Mouse (Mus musculus) neural tube, embryonic 13.5 days (tissue): ENCODE measurements around the gene Thada. TPM values are rescaled to one million over a fixed set of nuclear protein-coding genes. Genes with fewer than 3 reads are reported as not detected.

Source experiments
- ATAC-seq: fragments of 200-750 bp; cut with Nextera tagmentation; 2 replicates; pipeline ENCODE4 v1.8.0; 2017; ENCODE audit warnings: low read depth, mild to moderate bottlenecking, moderate TSS enrichment, moderate library complexity
- H3K27ac ChIP-seq: fragments of 300-500 bp; sonication (generic); replicated peaks from 2 replicates; pipeline ENCODE4 v1.5.1; 2015; ENCODE audit warnings: moderate library complexity, mild to moderate bottlenecking, inconsistent platforms
- H3K27me3 ChIP-seq: fragments of 300-500 bp; sonication (generic); 2 replicates; pipeline ENCODE4 v1.6.1; 2015; ENCODE audit warnings: mild to moderate bottlenecking, inconsistent platforms
- H3K36me3 ChIP-seq: fragments of 300-500 bp; sonication (generic); 2 replicates; pipeline ENCODE4 v1.6.1; 2015; ENCODE audit warnings: mild to moderate bottlenecking, inconsistent platforms
- H3K4me1 ChIP-seq: fragments of 300-500 bp; sonication (generic); replicated peaks from 2 replicates; pipeline ENCODE4 v1.6.1; 2015; ENCODE audit warnings: inconsistent platforms
- H3K4me2 ChIP-seq: fragments of 300-500 bp; sonication (generic); 2 replicates; pipeline ENCODE4 v1.6.1; 2015; ENCODE audit warnings: inconsistent platforms, mild to moderate bottlenecking, moderate library complexity
- H3K4me3 ChIP-seq: fragments of 300-500 bp; sonication (generic); 2 replicates; pipeline ENCODE4 v1.5.1; 2015; ENCODE audit warnings: mild to moderate bottlenecking, inconsistent platforms
- H3K9ac ChIP-seq: fragments of 300-500 bp; sonication (generic); 2 replicates; pipeline ENCODE4 v1.6.1; 2015; ENCODE audit warnings: moderate library complexity, mild to moderate bottlenecking, inconsistent platforms
- H3K9me3 ChIP-seq: fragments of 300-500 bp; sonication (generic); 2 replicates; pipeline ENCODE4 v1.6.1; 2016; ENCODE audit warnings: inconsistent platforms
- WGBS: fragments of 180-500 bp; shearing (Covaris S2); methylation state at CpG from one replicate; pipeline ENCODE4 v1.1.7; 2015; 5-methylcytosine and 5-hydroxymethylcytosine counted together
- polyA plus RNA-seq: library from polyadenylated mRNA; unstranded; fragments of >200 nt; fragmentation: Nextera tagmentation; extraction: Ambion mirVana; gene quantifications from 2 replicates; pipeline ENCODE4 v1.2.1, GENCODE M21; 2015

Thada gene
- polyA plus RNA-seq, 1 experiment from 2014 or later = 7.6 TPM

DNA sequence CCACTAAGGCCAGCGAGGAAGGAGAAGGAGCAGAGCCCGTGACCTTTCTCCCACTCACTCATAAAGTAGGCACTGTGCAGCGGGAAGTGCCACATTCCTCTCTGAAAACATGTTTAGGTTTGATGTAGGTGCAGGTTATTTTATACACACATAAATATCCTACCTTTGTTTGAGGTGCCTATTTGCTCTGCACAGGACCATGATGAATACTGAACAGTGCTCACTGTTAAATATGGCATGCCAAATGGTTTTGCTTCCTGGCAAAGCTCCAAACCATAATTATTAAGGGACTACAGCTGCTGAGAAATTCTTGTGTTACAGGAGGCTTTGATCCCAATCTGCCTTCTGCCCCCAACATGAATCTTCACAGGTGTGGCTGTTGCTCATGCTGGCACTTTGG, 259.8 kb downstream of the Thada start:
- no peaks in the 10 kb centered on the region for H3K27me3 ChIP-seq
- no peak overlapping the region for H3K27ac ChIP-seq
- no peak overlapping the region for H3K9ac ChIP-seq
- no peaks in the 10 kb centered on the region for H3K9me3 ChIP-seq
- no peak overlapping the region for H3K4me2 ChIP-seq
- no peak for ATAC-seq
- H3K4me3 ChIP-seq = no peak overlapping the region
- H3K36me3 ChIP-seq = peaks cover 13% of the 10 kb centered on the region
- H3K4me1 ChIP-seq = peaks cover 15% of the 10 kb centered on the region
- 83% methylated on average over 3 of the region's 3 CpGs for WGBS

DNA sequence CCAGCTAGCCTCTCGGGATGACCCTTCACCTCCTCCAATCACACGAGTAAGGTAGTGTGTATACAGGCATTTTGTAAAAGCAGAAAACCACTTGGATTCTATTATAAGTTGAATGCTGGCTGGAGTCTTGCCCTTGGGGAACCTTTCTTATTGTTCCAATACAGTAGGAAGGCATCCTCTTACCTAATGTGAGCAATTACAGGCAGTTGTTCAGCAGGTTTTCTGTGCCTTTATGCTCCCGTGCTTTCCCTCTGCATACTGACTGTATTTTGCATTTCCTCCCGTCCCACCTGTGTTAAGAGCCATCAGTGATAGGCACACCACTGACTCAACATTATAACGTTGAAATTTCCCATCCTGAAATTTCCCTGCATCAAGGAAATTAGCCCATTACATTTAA, 261.0 kb downstream of the Thada start:
- H3K9ac ChIP-seq = no peak overlapping the region
- H3K4me3 ChIP-seq = no peak overlapping the region
- no peaks in the 10 kb centered on the region for H3K9me3 ChIP-seq
- H3K4me1 ChIP-seq = peaks cover 15% of the 10 kb centered on the region
- no peak for ATAC-seq
- no peak overlapping the region for H3K27ac ChIP-seq
- no peak overlapping the region for H3K4me2 ChIP-seq
- H3K36me3 ChIP-seq = peaks cover 13% of the 10 kb centered on the region
- H3K27me3 ChIP-seq = no peaks in the 10 kb centered on the region
- WGBS = 83% methylated on average over 5 of the region's 5 CpGs

DNA sequence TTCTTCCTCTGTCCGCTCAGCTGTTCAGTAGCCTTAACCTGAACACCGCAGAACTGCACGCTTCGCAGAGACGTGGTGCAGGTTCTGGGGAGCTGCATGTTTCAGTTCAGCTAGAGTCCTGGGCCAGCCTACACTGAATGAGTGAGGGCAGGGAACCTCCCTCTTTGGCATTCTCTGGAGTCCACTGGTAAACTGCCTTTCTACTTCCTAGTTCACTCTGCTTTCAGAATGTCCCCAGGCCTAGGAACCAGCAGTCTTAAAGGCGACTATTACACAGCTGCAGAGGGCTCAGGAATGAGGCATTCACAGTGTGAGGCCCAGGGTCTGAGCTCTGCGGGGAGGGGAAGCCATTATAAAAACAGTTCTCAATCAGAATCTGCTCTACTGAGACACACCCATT, 262.7 kb downstream of the Thada start:
- Histone ChIP-seq H3K36me3 (peaks cover 13% of the 10 kb centered on the region), H3K9me3 (no peaks in the 10 kb centered on the region), H3K9ac (no peak overlapping the region), H3K27ac (0 out of 2 replicates have a peak overlapping the region, but pooled peaks have one; percentile 28), H3K27me3 (no peaks in the 10 kb centered on the region), H3K4me2 (no peak overlapping the region), H3K4me3 (no peak overlapping the region), H3K4me1 (peaks cover 15% of the 10 kb centered on the region)
- WGBS = 50% methylated on average over 7 of the region's 7 CpGs
- ATAC-seq = no peak

DNA sequence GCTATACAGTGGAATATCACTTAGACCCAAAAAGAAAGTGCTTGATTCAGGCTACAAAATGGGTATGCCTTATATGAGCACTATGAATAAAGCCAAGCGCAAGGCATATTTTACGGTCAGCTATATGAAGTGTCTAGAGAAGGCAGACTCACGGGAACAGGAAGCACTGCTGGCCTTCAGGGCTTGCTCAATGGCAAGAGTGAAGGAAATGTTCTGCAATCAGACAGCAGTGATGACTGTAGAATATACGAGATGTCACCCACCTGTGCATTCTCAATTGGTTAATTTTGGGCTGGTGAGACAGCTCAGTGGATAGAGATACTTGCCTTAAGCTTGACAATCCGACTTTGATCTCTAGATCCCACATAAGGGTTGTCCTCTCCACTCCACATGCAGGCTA, 264.8 kb downstream of the Thada start:
- no peak for ATAC-seq
- WGBS = 93% methylated on average over 5 of the region's 5 CpGs
- peaks cover 17% of the 10 kb centered on the region for H3K4me1 ChIP-seq
- H3K4me2 ChIP-seq = no peak overlapping the region
- peaks cover 7% of the 10 kb centered on the region for H3K36me3 ChIP-seq
- H3K4me3 ChIP-seq = no peak overlapping the region
- no peak overlapping the region for H3K27ac ChIP-seq
- H3K27me3 ChIP-seq = no peaks in the 10 kb centered on the region
- H3K9ac ChIP-seq = no peak overlapping the region
- H3K9me3 ChIP-seq = no peaks in the 10 kb centered on the region

DNA sequence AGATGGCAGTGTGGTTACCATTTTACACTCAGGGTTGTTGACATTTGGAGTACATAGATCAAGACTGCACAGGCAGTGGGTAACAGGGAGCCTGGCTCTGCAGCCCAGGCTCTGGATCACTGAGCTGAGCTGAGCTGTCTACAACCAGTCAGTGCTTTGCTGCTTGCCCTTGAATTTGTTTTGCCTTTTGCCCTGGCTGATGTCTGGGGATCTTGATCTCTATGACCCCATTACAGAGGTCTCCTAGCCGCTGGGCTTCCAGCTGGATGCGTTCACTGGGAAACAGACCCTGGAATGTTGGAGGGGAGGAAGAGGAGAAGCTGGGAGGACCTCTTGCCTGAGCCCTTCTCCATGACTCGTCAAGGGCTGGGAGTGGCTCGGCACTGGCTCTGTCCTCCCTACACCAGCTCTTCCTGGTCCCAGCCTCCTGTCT, 268.1 kb downstream of the Thada start:
- Histone ChIP-seq H3K27ac (no peak overlapping the region), H3K9me3 (no peaks in the 10 kb centered on the region), H3K4me2 (no peak overlapping the region), H3K36me3 (0 out of 2 replicates have a peak, but pooled peaks cover 4% of the 10 kb centered on the region), H3K4me1 (peaks cover 7% of the 10 kb centered on the region), H3K4me3 (no peak overlapping the region), H3K9ac (no peak overlapping the region), H3K27me3 (no peaks in the 10 kb centered on the region)
- 62% methylated on average over 4 of the region's 4 CpGs for WGBS
- ATAC-seq = no peak

DNA sequence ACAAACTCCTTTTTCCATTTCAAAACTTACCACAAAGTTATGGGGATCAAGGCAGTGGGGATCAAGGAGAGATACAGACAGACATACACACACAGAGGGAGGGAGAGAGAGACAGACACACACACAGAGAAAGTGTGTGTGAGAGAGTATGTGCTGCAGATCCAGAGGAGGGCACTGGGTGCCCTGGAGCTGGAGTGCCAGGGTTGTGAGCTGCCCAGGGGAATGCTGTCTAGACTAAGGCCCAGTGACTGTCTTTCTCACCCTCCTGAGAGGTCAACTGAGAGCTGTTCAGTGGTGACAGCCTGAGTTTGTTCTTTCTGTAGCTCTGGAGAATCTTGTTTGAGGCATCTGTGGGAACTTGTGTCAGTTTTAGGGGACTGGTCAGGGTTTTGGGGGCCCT, 269.7 kb downstream of the Thada start:
- no peak overlapping the region for H3K4me3 ChIP-seq
- no peak overlapping the region for H3K4me2 ChIP-seq
- no peaks in the 10 kb centered on the region for H3K27me3 ChIP-seq
- no peaks in the 10 kb centered on the region for H3K9me3 ChIP-seq
- no peak for ATAC-seq
- 0 out of 2 replicates have a peak, but pooled peaks cover 6% of the 10 kb centered on the region for H3K4me1 ChIP-seq
- H3K9ac ChIP-seq = no peak overlapping the region
- 0 out of 2 replicates have a peak, but pooled peaks cover 15% of the 10 kb centered on the region for H3K36me3 ChIP-seq
- no peak overlapping the region for H3K27ac ChIP-seq

DNA sequence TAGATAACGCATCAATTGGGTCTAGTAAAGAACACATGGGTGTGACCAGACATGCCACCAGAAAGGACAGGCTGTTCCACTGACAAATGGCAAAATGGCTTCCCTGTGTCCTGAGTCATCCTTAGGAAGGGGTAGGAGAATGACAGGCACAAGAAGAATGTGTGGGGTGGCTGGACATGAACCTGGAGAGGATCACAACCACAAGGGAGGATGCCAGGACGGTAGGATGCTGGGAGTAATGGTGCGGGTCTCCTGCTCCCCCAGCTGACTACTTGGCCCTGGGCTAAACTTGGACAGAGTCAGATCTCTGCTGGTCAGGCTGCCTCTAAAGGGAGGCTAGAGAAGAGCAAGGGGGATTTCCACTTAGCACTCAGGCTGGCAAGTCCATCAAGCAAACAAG, 270.2 kb downstream of the Thada start:
- Histone ChIP-seq H3K4me2 (no peak overlapping the region), H3K27ac (no peak overlapping the region), H3K27me3 (no peaks in the 10 kb centered on the region), H3K9me3 (no peaks in the 10 kb centered on the region), H3K4me3 (no peak overlapping the region), H3K36me3 (0 out of 2 replicates have a peak, but pooled peaks cover 15% of the 10 kb centered on the region), H3K4me1 (0 out of 2 replicates have a peak, but pooled peaks cover 6% of the 10 kb centered on the region), H3K9ac (no peak overlapping the region)
- ATAC-seq = no peak
- WGBS = 87% methylated on average over 3 of the region's 3 CpGs

DNA sequence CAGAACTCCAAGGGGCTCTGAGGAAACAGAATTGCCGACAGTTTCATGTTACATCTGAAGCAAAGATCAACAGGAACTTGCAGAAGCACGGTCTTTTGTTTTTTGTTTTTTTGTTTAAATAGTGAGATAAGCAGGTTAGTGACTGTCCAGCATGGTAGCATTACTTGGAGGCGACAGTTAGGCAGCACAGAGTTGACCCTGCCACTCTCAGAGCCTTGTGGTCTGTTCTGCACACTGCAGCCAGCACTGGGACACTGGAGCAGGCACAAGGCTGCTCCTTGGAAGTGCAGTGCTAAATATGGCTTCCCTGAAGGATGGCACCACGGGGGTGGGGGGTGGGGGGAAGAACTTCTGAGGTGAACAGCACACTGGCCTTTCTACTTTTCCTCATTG, 271.0 kb downstream of the Thada start:
- 62% methylated on average over 4 of the region's 4 CpGs for WGBS
- no peak overlapping the region for H3K4me3 ChIP-seq

DNA sequence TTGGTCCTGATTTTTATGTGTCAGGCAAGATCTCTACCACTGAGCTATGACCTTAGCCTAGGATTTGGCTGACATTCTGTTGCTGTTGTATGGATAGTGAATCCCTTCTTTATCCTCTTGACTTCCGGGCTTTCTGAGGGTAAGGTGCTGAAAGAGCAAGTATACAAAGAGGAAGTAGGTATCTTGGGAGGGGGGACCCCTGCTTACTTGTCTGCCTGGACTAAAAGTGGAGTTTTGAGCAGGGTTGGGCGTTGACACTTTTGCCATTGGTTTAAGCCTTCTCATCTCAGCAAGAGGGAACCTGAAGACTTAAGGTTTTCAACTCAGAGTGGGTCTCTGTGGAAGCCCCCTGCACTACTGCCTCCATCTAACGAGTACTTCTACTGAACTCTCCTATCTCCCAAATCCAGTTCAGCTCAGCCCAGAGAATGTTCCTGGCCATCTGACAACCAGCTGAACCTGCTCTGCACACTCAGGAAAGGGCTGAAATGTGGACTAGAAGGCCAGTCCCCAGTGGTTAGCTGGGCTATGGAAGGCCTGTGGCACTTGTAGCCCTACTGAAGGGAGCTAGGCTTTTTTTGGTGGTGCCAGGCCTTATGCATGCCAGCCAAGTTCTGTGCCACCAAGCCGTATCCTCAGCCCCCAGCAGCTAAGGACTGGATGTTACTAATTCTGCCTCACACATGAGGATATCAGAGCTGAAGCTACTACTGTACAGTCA, 271.6 kb downstream of the Thada start:
- WGBS = 82% methylated on average over 4 of the region's 4 CpGs
- H3K4me1 ChIP-seq = 0 out of 2 replicates have a peak, but pooled peaks cover 11% of the 10 kb centered on the region
- H3K4me3 ChIP-seq = no peak overlapping the region
- ATAC-seq = no peak
- 0 out of 2 replicates have a peak, but pooled peaks cover 15% of the 10 kb centered on the region for H3K36me3 ChIP-seq
- no peak overlapping the region for H3K27ac ChIP-seq
- no peak overlapping the region for H3K4me2 ChIP-seq
- no peaks in the 10 kb centered on the region for H3K9me3 ChIP-seq
- H3K27me3 ChIP-seq = peaks cover 9% of the 10 kb centered on the region; the same call in 1 of the 2 replicates
- no peak overlapping the region for H3K9ac ChIP-seq

More for the DNA sequence above, 271.0 kb downstream of the Thada start:
- Histone ChIP-seq H3K9me3 (no peaks in the 10 kb centered on the region), H3K9ac (no peak overlapping the region), H3K27ac (no peak overlapping the region), H3K27me3 (0 out of 2 replicates have a peak, but pooled peaks cover 5% of the 10 kb centered on the region), H3K36me3 (0 out of 2 replicates have a peak, but pooled peaks cover 15% of the 10 kb centered on the region), H3K4me1 (0 out of 2 replicates have a peak, but pooled peaks cover 9% of the 10 kb centered on the region), H3K4me2 (no peak overlapping the region)
- ATAC-seq = no peak

DNA sequence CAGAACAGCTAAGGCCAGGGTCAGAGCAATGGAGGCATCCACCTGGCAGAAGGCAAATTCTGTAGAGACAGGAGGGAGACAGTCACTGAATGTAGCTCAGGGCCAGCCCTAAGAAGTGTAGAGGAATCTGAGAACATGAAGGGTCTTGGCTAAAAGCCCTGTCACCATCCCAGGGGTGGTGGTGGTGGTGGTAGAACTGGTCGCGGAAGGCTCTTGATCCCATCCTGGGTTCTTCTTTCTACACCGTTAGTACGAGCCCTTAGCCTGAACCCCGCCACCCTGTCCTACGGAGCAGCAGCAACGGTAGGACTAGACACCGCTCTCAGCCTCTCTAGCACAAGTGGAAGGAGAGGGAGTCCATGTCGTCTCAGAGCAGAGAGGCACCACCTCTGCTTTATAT, 272.6 kb downstream of the Thada start:
- no peaks in the 10 kb centered on the region for H3K9me3 ChIP-seq
- H3K9ac ChIP-seq = no peak overlapping the region
- peaks cover 21% of the 10 kb centered on the region for H3K4me1 ChIP-seq
- H3K27ac ChIP-seq = no peak overlapping the region
- H3K27me3 ChIP-seq = peaks cover 15% of the 10 kb centered on the region
- ATAC-seq = no peak
- 0 out of 2 replicates have a peak, but pooled peaks cover 15% of the 10 kb centered on the region for H3K36me3 ChIP-seq
- no peak overlapping the region for H3K4me2 ChIP-seq
- 92% methylated on average over 9 of the region's 9 CpGs for WGBS
- no peak overlapping the region for H3K4me3 ChIP-seq

DNA sequence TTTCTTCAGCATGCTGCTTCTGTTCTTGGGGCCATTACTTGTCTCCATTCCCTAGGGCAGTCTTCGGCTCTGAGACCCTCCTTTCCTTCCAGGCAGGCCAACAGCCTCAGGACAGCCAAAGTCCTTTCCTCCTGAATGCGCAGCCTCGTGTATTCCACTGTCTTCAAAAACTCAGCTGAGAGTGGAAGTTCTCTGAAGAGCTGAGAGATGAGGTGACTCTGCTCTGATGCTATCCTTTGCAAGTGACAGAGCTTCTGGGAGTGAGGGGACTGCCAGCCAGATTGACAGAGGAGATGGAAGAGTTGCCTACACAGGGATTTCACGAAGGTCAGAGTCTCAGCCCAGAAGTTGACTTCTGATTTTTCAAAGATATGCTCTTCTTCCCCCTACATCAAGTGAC, 274.1 kb downstream of the Thada start:
- Histone ChIP-seq H3K27ac (no peak overlapping the region), H3K4me2 (no peak overlapping the region), H3K9me3 (no peaks in the 10 kb centered on the region), H3K36me3 (0 out of 2 replicates have a peak, but pooled peaks cover 15% of the 10 kb centered on the region), H3K4me3 (no peak overlapping the region), H3K4me1 (peaks cover 24% of the 10 kb centered on the region), H3K9ac (no peak overlapping the region), H3K27me3 (peaks cover 16% of the 10 kb centered on the region)
- no peak for ATAC-seq
- 93% methylated on average over 4 of the region's 4 CpGs for WGBS

DNA sequence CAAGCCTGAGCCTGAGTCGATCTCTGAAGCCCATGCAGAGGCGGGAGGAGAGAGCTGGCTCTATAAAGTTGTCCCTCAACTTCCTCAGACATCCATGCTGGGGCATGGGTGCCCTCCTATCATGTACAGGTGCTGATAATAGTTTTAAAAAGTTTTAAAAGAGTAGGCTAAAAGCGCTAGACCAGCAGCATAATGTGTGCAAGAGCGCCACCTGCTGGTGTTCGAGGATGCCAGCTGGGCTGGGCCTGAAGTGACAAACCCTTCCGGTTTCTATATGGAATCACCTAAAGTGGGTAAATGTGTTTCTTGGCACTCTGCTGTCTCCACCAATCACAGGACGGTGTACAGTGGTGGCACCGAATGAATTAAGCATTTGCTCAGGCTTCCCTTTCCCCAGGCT, 275.1 kb downstream of the Thada start:
- no peaks in the 10 kb centered on the region for H3K9me3 ChIP-seq
- H3K4me2 ChIP-seq = no peak overlapping the region
- H3K4me3 ChIP-seq = no peak overlapping the region
- peaks cover 34% of the 10 kb centered on the region for H3K4me1 ChIP-seq
- H3K27ac ChIP-seq = no peak overlapping the region
- 0 out of 2 replicates have a peak, but pooled peaks cover 15% of the 10 kb centered on the region for H3K36me3 ChIP-seq
- H3K9ac ChIP-seq = no peak overlapping the region
- peaks cover 26% of the 10 kb centered on the region for H3K27me3 ChIP-seq
- 30% methylated on average over 8 of the region's 8 CpGs for WGBS
- ATAC-seq = no peak
